8 mouse cellular contexts compared by ENCODE assay signal in genomic region chr17:30199374-30200247, GRCm38 (mm10).
A peak's percentile ranks its signal among the peaks of the same experiment; 100 is the strongest.
DNase-seq lines count a peak whose midpoint lies in the region; ATAC-seq and TF ChIP-seq lines count a peak whose summit lies in the region.

No protein-coding gene starts in this region.

- no peaks in the 10 kb centered on the region for H3K27me3 ChIP-seq in hindbrain, embryonic 16.5 days (replicated peaks; ENCODE audit: control insufficient read depth, insufficient read depth, low read length)
- H3K27me3 ChIP-seq in hindbrain, embryonic 14.5 days (ENCODE audit: control insufficient read depth, insufficient read depth, low read length): no peaks in the 10 kb centered on the region
- H3K27me3 ChIP-seq in spleen, adult 2 months (ENCODE audit: control insufficient read depth, insufficient read depth, low read length): no peaks in the 10 kb centered on the region
- H3K27me3 ChIP-seq in heart, embryonic 16.5 days (ENCODE audit: control insufficient read depth, insufficient read depth, low read length): no peaks in the 10 kb centered on the region

- no peaks in the 10 kb centered on the region for H3K36me3 ChIP-seq in hindbrain, embryonic 16.5 days (ENCODE audit: control insufficient read depth, insufficient read depth, low read length)
- H3K36me3 ChIP-seq in hindbrain, embryonic 14.5 days (replicated peaks; ENCODE audit: control insufficient read depth, insufficient read depth): no peaks in the 10 kb centered on the region
- H3K36me3 ChIP-seq in spleen, adult 2 months (ENCODE audit: control insufficient read depth, insufficient read depth, low read length): 0 out of 2 replicates have a peak, but pooled peaks cover under 1% of the 10 kb centered on the region
- no peaks in the 10 kb centered on the region for H3K36me3 ChIP-seq in heart, embryonic 16.5 days (ENCODE audit: control insufficient read depth, insufficient read depth)

- H3K4me2 ChIP-seq in hindbrain, embryonic 16.5 days (ENCODE audit: low read length): no peak overlapping the region
- H3K4me2 ChIP-seq in hindbrain, embryonic 14.5 days (replicated peaks): no peak overlapping the region
- H3K4me2 ChIP-seq in heart, embryonic 16.5 days (ENCODE audit: low read depth, low read length): no peak overlapping the region

- H3K4me1 ChIP-seq in hindbrain, embryonic 16.5 days (ENCODE audit: control insufficient read depth, insufficient read depth, low read depth, low read length): peaks cover 54% of the 10 kb centered on the region
- peaks cover 78% of the 10 kb centered on the region for H3K4me1 ChIP-seq in hindbrain, embryonic 14.5 days (replicated peaks; ENCODE audit: control insufficient read depth, insufficient read depth, low read length)
- H3K4me1 ChIP-seq in spleen, adult 2 months (ENCODE audit: control insufficient read depth, insufficient read depth, insufficient read length): peaks cover 10% of the 10 kb centered on the region
- peaks cover 80% of the 10 kb centered on the region for H3K4me1 ChIP-seq in heart, embryonic 16.5 days (ENCODE audit: control insufficient read depth, insufficient read depth, low read length)

- H3K9ac ChIP-seq in hindbrain, embryonic 16.5 days (ENCODE audit: low read depth, low read length): peak overlapping the region; percentile 15; the same call in 1 of the 2 replicates
- H3K9ac ChIP-seq in hindbrain, embryonic 14.5 days: no peak overlapping the region
- 0 out of 2 replicates have a peak overlapping the region, but pooled peaks have one; percentile 14 for H3K9ac ChIP-seq in heart, embryonic 16.5 days (ENCODE audit: low read length)

- no peak for TF ChIP-seq CTCF in spleen, adult 2 months (IDR thresholded peaks at IDR 0.05; ENCODE audit: extremely low read depth, insufficient read depth, insufficient read length, insufficient replicate concordance)

- no peak overlapping the region for H3K4me3 ChIP-seq in hindbrain, embryonic 16.5 days (ENCODE audit: low read length)
- H3K4me3 ChIP-seq in hindbrain, embryonic 14.5 days (replicated peaks; ENCODE audit: low read length): no peak overlapping the region
- H3K4me3 ChIP-seq in spleen, adult 2 months (ENCODE audit: extremely low read depth, insufficient read depth, insufficient read length): no peak overlapping the region
- no peak overlapping the region for H3K4me3 ChIP-seq in heart, embryonic 16.5 days (ENCODE audit: low read length)

- 61% methylated on average over 13 of the region's 13 CpGs for WGBS in hindbrain, embryonic 16.5 days
- WGBS in hindbrain, embryonic 14.5 days: 69% methylated on average over 13 of the region's 13 CpGs
- 69% methylated on average over 13 of the region's 13 CpGs for WGBS in spleen, adult 2 months
- 40% methylated on average over 13 of the region's 13 CpGs for WGBS in heart, embryonic 16.5 days

- peak overlapping the region; percentile 13; the same call in 1 of the 2 replicates for H3K27ac ChIP-seq in hindbrain, embryonic 16.5 days (ENCODE audit: low read depth, low read length)
- H3K27ac ChIP-seq in hindbrain, embryonic 14.5 days: no peak overlapping the region
- peak overlapping the region; percentile 11 for H3K27ac ChIP-seq in spleen, adult 2 months (ENCODE audit: insufficient read depth, low read length)
- H3K27ac ChIP-seq in heart, embryonic 16.5 days (ENCODE audit: low read length): peak overlapping the region; percentile 49

- no peak for TF ChIP-seq POLR2A in spleen, adult 2 months (IDR thresholded peaks at IDR 0.05; ENCODE audit: low read depth, low read length)

- no peak for ATAC-seq in hindbrain, embryonic 16.5 days
- ATAC-seq in hindbrain, embryonic 14.5 days (ENCODE audit: low FRiP score): no peak
- ATAC-seq in heart, embryonic 16.5 days (replicated peaks; ENCODE audit: extremely low read depth, insufficient read depth, low FRiP score): no peak

- no peak for DNase-seq in hindbrain, embryonic 14.5 days (ENCODE audit: low spot score)
- no peak for DNase-seq in spleen, adult 2 months (ENCODE audit: low read depth in 1 of 2, low spot score in 2 of 2)
- DNase-seq in spleen, postnatal 4 days (ENCODE audit: low spot score in 2 of 2): no peak
- DNase-seq in thymus, postnatal 25 days: peak; percentile 19
- DNase-seq in right cerebral cortex, postnatal 4 days: no peak
- no peak for DNase-seq in urinary bladder, postnatal 25 days (ENCODE audit: low spot score)

- H3K9me3 ChIP-seq in hindbrain, embryonic 16.5 days (ENCODE audit: control insufficient read depth, low read length): no peaks in the 10 kb centered on the region
- no peaks in the 10 kb centered on the region for H3K9me3 ChIP-seq in hindbrain, embryonic 14.5 days (ENCODE audit: control insufficient read depth, low read length)
- H3K9me3 ChIP-seq in heart, embryonic 16.5 days (replicated peaks; ENCODE audit: control insufficient read depth, low read length): no peaks in the 10 kb centered on the region
